Mouse (Mus musculus) lung, postnatal 36 days (tissue): ENCODE measurements at regions not wholly inside any gene's neighbourhood (a gene's known extent, or its start where the extent isn't known, plus 50 kb on each side); places are given as distances from the start of the nearest gene placed in this dataset.
"Not testable (repeated sequence)": the region's sequence is repeated elsewhere in the genome, so short reads cannot be mapped to it uniquely, and the experiment has no call there.

Experiments used
- DNase-seq: peaks from one replicate; pipeline ENCODE4 v3.0.0; 2022; ENCODE audit warnings: mixed read lengths

DNA sequence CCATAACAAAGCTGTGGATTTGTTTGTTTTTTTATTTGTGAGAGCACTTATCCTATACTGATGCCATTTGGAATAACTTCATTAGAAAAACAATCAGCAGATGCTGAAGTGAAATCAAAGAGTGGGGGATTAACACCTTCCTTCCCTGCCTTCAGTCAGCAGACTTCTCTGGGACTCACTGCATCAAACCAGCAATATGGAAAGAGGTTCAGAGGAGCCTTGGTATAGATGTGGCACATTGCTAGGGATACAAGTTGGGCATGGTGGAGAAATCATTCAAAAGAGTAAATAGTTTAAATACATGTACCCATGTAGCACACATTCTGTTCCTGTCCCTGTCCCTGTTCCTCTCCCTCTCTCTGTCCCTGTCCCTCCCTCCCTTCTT, 364.0 kb upstream of the Rgs18 start:
- no peak for DNase-seq

- DNase-seq: peak; percentile 59
Measured at GRCm38 (mm10) chr1:145138452-145139266, 363.4 kb upstream of the Rgs18 start.

- DNase-seq: no peak
Measured at GRCm38 (mm10) chr1:145131020-145131419, 355.8 kb upstream of the Rgs18 start.

- no peak for DNase-seq
Measured at GRCm38 (mm10) chr1:145113171-145113570, 337.9 kb upstream of the Rgs18 start.

GRCm38 (mm10) chr1:145106771-145107170, 331.5 kb upstream of the Rgs18 start:
- DNase-seq: not testable (repeated sequence)

- DNase-seq: no peak
Measured at GRCm38 (mm10) chr1:145065255-145065854, 290.1 kb upstream of the Rgs18 start.

GRCm38 (mm10) chr1:145064384-145064783, 289.1 kb upstream of the Rgs18 start:
- DNase-seq: no peak

GRCm38 (mm10) chr1:145015623-145016022, 240.4 kb upstream of the Rgs18 start:
- no peak for DNase-seq

DNA sequence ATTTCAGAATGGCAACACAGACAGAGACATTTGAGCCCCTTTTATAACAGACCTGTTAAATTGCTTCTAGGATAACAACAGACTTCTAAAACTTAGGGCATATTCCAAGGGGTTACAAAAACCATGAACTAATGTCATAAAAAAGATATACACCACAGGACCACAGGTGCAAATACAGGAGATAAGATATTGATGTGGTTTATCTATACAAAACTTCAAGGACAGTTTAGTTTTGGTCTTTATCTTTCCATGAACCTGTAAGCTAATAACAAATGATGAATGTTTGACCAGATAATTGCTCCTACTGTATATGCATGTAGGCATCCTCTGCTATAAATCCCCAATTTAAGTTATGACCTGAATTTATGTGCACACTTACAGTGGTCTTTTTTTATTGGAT, 235.6 kb upstream of the Rgs18 start:
- DNase-seq: no peak

DNA sequence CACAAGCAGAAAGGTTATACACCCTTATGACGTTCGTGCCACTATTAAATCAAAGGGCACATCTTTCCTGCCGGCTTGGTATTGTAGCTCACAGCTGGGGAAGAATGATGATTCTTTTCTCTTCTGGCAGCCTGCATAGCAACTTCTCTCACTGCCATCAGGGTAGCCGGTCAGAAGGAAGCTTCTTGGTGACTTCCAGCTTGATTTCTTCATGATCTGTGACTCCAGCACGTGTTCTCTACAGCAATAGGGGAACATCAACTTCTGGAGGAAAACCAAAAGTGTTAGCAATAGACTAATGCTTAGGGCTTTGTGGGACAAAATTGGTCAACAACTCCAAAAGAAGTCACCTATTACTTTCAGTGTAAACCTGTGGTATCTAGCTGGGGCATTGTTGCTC, 202.9 kb upstream of the Rgs18 start:
- no peak for DNase-seq

DNA sequence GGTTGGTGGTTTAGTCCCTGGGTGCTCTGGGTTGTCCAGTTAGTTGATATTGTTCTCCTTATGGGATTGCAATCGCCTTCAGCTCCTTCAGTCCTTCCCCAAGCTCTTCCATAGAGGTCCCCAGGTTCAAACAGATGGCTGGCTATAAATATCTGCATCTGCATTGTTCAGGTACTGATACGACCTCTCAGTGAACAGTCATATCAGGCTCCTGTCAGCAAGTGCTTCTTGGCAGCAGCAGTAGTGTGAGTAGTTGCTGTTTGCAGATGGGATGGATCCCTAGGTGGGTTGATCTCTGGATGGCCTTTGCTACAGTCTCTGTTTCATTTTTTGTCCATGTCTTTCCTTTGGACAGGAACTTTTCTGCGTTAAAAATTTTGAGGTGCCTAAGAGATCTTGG, 190.5 kb upstream of the Rgs18 start:
- DNase-seq: no peak

DNA sequence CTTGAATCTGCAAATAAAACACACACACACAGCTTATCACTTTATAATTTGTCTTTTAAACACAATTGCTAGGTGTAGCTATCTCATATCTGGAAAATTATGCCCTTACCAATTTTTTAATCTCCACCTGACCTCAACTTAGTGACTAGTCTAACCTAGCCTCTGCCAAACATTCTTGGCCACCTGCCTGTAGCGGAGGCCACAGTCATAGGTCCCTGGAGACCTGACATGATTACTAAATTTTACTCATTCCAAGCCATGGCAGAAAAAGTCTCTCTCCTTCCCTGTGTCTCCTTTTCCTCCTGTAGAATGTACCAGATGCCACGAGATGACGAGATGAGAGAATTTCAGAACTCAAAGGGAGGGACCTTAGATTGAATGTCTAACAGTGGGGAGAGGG, 163.8 kb upstream of the Rgs18 start:
- DNase-seq: no peak

DNA sequence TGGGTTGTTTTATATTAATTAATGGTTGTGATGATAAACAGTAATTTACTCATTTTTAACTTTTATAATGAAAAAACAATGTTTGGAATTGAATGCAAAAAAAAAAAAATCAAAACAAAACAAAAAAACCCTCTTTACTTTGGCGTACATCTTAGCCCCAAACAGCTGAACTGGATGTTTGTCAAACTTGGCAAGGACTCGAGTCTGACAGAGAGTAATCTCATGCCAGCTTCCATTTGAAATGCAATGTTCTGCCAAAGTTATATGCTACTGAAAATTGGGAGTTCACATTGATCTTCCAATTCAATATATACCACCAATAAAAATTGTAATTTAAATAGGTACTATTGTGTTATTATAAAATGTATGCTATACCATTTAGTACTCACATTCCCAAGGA, 150.9 kb upstream of the Rgs18 start:
- DNase-seq: no peak

GRCm38 (mm10) chr1:144916568-144916967, 141.3 kb upstream of the Rgs18 start:
- DNase-seq: no peak

DNA sequence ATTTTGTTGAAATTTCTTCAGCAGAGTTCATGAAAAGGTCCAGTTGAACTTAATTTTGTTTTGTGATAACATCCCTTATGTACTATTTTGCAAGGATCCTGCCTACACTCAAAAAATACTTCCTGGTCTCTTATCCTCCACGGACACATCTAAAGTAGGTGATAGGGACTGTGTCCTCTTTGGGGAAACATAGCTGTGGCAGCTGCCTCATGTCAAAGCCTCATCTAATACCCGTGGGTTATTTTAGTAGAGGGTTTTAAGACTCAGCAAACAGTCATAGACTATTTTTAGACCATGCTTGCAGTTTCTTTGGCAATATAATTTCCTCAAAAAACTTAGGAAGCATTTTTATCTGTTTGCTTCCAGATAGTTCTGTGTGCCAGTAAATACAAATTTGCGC, 127.8 kb upstream of the Rgs18 start:
- peak; percentile 28 for DNase-seq

GRCm38 (mm10) chr1:144883633-144884032, 108.4 kb upstream of the Rgs18 start:
- no peak for DNase-seq

DNA sequence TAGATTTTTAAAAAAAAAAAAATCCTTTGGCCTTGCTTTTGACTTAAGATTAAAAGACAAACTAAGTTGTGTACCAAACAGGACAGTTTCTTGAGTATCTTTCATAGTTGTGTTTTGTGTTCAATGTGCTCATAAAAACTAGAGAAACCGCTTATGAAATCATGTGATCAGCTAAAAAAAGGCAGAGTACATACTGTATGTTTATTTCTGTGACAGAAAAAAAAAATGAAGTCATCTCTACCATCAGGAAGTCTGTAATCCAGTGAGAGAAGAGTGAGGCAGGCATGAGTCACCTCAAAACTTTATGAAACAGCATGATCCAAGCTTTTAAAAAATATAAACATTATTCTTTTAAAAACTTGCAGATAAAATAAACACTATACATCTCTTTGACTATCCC, 86.9 kb upstream of the Rgs18 start:
- DNase-seq: no peak
